Mouse (Mus musculus) heart, postnatal 4 days (tissue): Measurements from ENCODE around the gene Pyroxd2. TPM values are rescaled to one million over a fixed set of nuclear protein-coding genes. Genes with fewer than 3 reads are reported as not detected.
"Not testable (repeated sequence)": the region's sequence is repeated elsewhere in the genome, so short reads cannot be mapped to it uniquely, and the experiment has no call there.

Source experiments
- DNase-seq: peaks from one replicate; pipeline ENCODE4 v3.0.0; 2021
- total RNA-seq, 2 experiments: library from RNA; stranded (reverse); gene quantifications; 2 replicates each; pipeline ENCODE4 v1.2.3; 2021

Gene Pyroxd2
- 1 to 10 TPM; 7.6 to 8.2 TPM for total RNA-seq

DNA sequence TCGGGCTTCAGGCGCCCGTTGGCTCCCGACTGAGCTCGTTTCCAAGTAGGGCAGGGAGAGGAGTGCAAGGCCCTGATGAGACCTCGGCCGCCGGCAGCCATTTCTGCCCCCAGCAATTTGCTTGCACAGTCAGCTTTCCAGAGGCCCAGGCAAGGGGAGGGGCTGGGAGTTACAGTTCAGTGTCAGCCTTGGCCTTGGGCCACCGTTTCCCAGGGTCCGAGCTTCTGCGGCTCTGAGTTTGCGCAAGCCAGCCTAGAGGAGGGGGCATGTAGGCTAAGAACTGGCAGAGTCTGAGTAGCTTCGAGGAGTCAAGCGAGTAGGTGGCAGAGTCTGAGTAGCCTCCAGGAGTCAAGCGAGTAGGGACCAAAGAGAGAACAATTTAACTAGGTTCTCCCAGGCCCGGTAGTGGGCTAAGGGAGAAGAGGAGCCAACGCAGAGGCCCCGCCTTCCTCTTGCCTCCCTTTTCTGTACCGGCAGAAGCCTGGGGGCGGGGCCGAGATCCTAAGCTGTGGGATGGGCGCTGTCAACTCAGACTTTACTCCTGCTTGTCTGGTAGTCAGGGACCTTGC, at the start of gene Pyroxd2:
Pyroxd2 (minus strand) TSS at position 413 of the 569 bp plus-strand sequence.
- DNase-seq: peak; percentile 89

DNA sequence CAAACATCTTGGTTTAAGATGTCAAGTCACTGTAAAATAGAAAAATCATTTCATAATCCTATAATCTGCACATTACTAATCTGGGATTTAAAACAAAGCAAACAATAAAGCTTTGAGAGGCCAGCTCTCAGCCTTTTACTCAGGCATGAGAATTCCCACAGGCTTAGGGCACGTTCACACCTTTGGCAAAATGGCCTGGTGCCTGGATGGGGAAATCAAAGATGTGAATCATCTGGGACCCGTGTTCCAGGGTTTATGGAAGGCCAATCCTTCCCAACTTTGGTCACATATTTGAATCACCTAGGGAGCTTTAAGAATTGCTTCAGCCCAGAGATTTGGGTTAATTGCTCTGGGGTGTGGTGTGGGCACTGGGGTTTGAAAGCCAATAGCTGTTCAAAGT, 45.3 kb upstream of the Pyroxd2 start:
- DNase-seq: no peak

DNA sequence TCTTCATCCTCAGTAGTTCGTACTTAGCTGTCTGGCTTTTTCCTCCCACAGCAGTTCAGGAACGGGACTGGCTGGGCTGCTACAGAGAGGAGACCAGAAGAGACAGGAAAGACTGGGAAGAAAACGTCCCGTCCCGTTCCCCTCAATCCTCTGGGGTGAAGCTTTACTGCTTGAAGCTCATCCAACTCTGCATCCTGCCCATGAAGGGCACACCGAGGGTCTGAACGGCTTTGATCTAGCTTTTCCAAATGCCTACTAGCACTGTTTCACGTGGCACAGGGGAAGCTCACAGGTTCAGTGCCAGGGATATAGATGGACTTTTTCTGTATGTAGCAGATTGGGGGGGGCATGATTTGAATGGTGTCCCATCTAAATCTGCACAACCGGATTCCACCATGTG, 43.2 kb upstream of the Pyroxd2 start:
- no peak for DNase-seq

DNA sequence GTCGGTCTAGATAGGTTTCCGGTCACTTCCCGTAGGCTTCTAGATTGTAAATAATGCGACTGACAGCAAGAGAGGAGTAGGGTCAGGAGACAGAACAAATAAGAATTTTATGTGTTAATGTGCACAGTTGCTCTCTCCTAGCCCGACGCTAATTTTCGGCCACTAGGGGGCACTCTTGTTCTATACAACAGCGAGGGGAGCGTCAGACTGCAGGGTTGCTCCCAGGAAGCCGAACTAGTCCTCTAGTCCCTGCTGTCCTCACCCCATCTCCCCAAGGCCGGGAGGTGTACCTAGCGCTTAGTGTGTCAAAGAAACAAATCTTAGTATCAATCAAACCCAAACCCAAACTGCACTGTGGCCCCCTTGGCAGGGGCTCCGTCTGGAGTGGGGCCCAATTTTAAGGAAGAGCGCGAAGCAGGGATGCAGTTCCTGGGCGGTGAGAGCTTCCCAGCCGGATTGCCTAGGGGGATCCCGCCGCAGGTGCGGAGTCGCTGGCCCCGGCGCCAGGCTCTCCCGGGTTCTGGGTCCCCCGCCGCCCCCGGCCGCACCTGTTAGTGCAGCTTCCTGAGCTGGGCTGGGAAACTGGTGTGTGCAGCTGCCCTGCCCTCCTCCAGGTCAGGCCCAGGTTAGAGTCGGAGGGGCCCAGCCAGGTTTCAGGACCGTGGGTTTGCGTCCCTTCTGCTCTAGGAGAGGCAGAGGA, 42.5 kb upstream of the Pyroxd2 start:
- DNase-seq: peak; percentile 94

DNA sequence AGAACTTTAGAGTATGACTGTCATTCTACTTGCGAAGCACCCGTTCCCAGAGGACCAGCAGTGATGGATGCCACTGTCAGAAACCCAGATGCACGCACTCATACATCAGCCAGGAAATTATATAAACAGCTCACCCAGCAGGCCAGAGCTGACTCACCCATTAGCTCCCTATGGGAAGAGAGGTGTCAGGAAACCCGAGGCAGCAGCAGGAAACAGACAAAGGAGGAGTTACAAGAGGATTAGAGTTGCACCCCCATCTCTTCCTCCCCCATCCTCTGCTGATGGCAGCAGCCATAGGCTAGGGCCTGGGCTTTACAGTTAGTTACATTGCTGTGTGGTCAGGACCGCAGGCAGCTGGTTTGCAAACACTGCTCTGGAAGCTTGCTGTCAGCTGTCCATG, 35.7 kb upstream of the Pyroxd2 start:
- DNase-seq: no peak

DNA sequence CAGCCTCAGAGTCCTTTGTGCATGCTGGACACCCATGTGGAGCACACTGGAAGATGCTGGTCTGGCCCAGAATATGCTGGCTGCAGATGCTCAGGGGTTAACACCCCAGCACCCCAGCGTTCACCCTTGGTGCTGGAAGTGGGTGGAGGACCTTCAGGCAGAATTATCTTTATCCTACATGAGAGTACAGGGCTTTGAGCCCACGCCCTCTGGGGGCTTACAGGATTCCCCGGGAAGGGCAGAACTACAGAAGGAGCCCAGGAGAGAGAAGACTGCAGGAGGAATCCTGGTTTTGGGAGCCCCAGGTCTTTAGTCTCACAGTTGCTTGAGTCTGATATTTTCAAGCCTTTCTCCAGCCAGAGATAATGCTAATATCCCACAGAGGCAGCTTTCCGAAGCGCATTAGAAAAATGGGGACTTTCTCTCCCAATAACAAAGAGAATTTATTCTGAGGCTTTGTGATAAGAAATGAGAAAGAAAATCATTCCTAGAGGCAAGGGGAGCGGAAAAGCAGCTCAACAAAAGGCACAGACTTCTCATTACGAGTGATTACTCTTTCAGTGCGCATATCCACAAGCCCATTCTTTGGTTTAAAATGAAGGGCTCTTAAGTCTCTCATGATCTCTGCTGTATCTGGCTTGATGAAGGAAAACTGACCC, 33.1 kb upstream of the Pyroxd2 start:
- no peak for DNase-seq

DNA sequence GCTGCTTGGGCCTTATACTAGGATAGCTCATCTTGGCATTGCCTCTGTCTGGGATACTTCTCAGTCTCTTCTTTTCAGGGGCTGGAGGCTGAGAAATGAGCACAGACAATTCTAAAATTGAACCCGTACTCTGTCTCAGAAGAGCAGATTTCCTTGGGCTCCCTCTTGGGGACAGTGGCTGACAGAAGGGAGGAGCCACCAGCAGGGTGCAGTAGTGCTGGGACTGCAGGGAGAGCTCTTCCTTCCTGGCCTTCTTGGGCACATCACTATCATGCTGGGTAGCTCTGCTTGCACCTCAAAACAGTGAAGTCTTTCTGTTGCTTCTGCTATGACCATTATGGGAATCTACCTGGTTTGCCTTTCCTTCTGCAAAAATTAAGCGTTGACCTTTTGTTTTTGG, 32.6 kb upstream of the Pyroxd2 start:
- no peak for DNase-seq

DNA sequence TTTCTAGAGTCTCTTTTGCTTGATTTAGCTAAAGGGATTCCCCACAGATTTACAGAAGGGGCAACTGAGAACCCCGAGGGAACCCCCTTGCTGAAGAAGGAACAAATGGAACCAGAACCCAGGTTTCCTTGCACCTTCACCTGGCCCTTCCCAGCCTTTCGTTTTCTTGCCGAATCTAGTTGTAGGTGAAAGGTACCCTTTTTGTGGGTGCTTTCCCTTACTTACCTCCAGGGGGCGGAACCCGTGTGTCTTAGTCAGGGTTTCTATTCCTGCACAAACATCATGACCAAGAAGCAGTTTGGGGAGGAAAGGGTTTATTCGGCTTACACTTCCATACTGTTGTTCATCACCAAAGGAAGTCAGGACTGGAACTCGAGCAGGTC, 27.6 kb upstream of the Pyroxd2 start:
- not testable (repeated sequence) for DNase-seq

DNA sequence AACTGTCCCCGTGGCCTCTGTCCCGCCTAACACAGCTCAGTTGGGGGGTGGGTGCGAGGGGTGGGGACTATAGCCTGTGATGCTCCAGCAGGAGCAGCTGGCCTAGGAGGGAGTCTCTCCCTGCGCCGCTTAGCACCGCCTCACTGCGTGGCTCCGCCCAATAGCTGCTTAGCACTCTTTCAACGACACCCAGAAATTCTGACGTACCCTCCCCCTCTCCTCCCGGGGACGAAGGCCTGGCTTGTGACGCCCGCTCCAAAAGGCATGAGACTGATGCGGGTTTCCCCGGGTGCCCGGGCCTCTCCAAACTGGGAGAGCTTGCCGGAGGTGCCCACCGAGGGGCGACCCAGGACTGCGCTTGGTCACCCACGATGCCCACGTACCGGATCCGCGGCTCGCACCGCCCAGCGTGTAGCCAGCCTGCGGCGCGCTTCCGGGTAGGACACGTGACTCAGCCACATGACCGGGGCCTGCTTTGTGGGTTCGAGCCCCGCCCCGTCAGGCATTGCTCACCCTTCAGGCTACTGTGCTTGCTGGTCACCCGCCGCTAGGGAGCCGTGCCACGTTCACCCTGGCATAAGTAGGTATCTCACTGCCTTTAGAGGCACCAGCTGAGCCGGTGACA, 27.1 kb upstream of the Pyroxd2 start, which contains the start of gene Hps1:
Hps1 (minus strand) TSS at position 448 of the 625 bp plus-strand sequence.
- peak; percentile 87 for DNase-seq

DNA sequence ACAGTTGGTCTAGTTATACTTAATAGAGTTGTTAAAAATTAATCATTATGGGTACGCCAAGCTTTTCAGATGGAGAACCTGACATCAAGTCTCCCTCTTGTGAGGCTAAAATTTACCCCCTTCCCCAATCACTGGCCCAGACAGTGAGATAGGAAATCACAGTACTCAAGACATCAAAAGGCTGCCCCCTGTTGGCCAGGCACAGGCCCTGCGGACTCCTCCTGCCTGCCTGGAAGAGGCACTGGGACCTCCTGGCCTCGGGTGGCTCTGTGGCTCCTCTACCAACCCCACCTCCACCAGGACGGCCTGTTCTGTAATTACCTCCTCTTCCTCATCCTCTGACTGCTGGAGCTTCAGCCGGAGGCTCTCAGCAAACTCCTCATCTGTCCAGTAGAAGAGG, 25.2 kb upstream of the Pyroxd2 start:
- DNase-seq: peak; percentile 44

DNA sequence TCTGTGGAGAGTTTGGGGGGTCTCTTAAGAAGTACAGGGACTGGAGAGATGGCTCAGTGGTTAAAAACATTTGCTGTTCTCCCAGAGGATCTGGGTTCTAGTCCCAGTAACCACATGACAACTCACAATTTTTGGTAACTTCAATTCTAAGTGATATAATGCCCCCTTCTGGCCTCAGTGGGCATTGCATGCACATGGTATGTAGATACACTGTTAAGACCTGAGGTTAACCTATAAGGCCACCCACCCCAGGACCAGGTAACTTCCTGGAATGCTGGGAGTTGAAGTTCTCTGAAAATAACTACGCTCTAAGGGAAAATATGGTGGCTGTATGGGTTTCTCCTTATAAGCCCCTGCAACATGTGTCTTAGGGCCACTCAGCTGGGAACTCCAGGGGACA, 24.2 kb upstream of the Pyroxd2 start:
- no peak for DNase-seq

DNA sequence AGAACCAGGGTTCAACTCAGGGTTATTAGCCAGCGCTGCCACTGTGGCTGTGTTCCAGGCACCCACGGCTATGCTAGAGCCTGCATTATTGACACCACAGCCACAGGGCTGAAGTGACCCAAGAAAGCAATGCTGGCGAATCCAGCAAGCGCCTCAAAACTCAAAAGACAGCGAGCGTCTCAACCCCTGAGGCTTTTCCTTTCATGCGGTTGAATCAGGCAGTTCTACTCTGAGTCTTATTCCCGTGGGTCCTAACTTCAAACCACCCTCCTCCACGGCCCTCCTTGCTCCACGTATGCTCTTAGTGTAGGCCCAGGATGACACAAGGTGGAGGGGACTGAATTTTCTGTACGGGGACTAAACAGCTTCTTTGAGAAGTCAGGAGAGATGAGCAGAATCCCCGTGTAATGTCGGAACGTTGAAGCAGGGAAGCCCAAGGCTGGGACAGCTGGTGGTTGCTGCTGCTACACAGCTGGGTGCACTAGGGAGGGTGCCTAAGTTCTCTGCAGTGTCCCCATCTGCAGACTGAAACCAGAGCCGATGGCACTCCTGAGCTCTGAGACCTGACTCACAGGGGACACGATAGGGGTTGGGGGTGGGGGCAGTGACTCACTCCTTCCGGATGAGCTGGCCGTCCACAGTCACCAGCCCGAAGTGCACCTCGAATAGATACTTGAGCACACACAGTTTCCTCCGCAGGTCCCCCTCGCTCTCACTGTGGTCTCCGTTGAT, 17.7 kb upstream of the Pyroxd2 start:
- no peak for DNase-seq

DNA sequence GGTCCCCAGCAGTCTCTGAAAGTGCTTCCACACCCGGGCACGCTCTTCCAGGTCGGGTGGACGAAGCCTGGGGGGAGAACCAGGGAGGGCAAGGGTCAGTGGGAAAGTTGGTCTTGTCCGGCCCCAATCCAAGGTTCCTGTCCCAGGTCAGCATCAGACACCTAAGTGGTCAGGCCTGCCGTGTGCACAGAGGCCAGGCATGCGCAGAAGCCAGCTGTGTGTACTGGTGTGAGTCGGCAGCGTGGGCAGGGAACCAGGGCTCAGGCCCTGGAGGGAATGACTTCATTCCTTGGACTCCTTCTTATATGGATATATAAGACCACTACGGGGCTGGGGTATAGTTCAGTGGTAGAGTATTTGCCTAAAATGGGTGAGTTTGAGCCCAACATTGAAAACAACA, 17.1 kb upstream of the Pyroxd2 start:
- DNase-seq: no peak

DNA sequence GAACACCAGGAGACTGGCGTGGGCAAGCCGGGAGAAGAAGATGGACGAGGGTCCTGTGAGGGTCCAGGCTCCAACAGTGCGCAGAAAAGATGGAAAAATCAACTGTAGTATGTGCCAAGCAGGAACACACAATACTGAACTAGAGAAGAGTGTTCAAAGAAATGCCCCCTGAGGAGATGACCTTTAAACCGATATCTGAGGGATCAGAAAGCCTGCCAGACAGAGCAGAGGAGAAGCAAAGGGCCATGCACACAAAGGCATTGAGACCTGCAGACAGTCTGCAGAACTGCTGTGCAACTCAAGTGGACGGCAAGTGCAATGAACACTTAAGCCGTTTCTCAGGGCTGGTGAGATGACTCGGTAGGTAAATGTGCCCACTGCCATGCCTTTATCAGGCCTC, 14.8 kb upstream of the Pyroxd2 start:
- DNase-seq: no peak

DNA sequence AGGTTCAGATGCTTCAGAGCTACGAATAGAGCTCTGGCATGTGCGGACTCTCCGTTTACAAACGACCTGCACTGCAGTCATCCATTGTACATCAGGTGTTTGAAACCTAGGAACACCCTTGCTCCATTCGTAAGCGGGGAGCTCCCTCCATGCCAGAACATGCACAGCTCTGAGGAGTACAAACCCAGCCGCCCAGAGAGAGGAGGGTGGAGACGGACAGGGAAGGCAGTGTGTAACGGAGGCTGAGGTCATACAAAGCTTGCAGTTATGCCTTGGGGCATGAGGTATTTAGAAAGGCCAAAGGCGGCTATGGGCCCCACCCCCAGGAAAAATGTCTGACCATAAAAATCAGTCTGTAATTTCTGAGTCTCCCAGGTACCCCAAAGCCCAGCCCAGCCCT, 11.8 kb upstream of the Pyroxd2 start:
- DNase-seq: no peak

DNA sequence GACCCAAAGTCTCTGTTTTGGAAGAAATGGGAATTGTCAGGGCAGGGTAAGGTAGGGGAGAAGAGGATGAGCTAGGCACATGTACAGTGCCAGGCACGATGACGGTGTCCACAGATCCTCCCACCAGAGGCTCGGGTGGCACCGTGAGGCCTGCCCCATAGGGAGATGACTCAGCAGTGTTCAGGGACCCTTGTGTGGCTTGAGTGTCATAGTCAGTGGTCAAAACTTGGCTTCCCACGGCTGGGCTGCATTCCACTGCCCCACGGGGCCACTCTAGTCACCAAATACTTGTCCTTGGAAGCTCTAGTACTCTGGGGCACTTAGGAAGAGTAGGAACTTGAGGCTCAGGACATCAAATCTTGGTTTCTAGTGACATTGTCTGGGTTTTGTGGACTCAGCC, 4.1 kb upstream of the Pyroxd2 start:
- DNase-seq: no peak

DNA sequence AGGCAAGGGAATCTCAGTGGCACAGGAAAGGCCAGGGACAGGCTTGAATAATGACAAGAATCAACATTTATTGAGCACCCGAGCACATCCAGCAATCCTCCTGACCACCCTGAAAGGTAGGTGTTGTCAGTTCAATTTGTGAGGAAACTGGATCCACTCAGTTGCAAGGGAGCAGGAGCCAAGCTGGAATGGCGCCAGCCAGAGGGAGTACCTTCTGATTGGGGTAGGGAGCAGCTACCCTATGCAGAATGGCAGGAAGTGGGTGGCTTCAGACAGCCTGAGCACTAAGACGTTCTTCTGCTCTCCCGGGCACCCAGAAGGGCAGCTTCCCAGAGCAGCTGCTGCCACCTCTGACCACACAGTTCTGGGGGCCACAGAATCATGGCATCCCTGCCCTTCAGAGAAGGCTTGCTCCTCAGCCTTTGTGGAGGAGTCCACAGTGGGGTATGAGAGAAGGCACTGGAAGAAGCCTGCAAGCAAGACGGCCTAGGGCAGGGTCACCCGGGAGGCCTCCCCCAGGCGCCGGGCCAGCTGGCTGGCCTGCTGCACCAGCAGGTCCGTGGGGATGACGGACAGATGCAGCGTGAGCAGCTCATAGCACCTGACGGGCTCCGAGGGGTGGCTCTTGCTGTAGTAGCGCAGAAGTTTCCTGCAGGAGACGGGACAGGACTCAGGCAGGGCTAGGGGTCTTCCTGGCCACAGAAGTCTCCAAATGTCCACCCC, 2.7 kb upstream of the Pyroxd2 start:
- DNase-seq: peak; percentile 67

DNA sequence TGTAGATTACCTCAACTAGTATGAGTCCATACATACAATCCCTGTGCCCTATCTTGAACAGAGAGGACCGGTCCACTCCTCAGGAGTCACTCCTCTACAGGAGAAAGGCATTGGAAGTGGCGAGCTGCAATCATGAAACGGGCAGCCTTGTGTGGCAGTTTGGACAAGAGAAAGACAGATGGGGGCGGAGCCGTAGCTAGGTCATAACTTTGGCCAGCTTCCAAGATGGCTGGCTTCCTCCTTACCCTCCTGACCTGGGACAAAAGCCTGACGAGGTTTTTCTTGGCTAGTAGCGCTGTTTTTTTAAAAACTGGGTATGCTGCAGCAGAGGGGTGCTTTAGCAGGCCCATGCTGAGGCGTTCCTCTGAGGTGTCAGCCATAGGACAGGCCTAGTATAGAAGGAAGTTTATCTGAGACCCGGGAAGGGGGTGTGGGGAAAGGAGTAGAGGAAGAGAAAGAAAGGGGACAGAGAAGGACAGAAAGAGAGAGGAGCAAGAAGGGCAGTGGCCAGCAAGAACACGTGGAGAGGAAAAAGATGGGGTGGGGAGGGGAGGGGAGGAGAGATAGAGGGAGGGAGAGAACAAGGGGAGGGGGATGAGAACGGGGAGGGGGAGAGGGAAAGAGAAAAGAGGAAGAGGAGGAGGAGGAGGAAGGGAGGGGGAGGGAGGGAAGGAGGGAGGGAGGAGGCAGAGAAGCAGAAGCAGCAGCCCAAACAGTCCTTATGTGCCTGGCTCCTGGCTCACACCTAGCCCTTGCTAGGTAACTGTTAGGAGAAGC, 754 bp upstream of the Pyroxd2 start:
- peak; percentile 86 for DNase-seq

DNA sequence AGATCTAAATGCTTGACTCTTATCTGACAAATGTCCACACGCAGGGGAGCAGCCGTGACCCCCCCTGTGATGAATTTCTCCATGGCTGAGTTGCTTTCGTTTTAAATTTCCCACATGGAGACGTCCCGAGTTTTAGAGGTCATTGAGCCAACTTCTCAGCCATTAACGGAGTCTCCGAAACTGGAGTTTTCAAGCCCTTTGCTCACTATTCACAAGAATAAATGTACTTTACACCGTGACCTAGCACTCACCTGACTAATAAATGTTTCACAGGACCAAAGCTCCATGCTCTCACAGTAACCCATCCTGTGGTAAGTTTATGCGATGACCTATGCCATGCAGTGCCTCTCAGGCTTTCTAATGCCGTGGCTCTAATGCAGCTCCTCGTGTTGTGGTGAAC, 2.4 kb downstream of the Pyroxd2 start:
- no peak for DNase-seq

DNA sequence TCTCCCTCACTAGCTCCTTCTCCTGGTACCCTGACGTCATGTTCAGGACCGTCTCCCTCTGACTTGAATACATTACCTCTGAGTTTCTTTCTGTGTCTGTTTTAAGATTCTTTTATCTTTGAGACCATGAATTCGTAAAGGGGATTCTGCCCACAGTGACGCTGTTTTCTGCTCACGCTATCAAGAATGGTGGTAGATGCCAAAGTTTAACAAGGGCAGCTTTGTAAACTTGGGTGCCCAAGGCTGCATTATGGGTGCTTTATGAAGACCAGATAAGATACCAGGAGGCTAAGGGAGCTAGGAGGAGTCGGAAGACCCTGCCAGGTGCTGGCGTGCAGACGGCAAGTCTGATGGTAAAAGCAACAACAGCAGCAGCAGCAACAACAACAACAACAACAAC, 5.9 kb downstream of the Pyroxd2 start:
- DNase-seq: no peak

DNA sequence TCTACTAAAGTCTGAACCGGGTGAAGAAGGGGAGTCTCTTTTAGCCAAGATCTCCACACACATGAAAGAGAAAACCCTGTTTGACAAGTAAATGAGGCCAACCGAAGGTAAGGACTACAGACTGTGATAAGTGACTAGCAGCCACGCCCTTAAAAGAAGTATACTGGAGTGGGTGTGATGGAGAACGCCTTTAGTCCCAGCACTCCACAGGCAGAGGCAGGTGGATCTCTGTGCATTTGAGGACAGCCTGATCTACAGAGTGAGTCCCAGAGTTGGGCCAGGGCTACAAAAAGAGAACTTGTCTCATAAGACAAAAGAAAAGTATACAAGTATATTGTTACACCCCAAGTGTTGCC, 6.7 kb downstream of the Pyroxd2 start:
- DNase-seq: no peak
